Mouse (Mus musculus) embryo, embryonic 10.5 days (tissue): Measurements from ENCODE around the gene Dner.

ENCODE experiments used
- DNase-seq: peaks from one replicate; pipeline ENCODE4 v3.0.0-alpha.2; 2015; ENCODE audit warnings: low spot score

Dner gene

DNA sequence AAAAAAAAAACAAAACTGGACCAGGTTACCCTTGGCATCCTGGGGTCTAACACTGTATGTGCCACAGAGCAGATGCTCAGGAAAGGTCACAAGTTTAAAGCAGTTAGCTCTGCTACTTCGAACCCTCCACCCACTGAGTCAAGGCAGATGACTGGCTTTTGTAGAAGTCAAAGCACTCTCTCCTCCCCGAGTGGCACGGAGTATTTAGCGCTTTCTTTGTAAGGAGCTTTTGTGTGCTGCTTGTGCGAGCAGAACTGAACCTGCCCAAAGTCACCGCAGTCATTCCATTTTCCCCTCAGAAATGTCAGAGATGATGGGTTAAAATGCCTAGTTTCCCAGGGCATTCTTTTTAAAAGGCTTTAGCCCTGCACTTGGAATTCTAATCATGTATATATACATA, 59.1 kb downstream of the Dner start:
- no peak for DNase-seq

DNA sequence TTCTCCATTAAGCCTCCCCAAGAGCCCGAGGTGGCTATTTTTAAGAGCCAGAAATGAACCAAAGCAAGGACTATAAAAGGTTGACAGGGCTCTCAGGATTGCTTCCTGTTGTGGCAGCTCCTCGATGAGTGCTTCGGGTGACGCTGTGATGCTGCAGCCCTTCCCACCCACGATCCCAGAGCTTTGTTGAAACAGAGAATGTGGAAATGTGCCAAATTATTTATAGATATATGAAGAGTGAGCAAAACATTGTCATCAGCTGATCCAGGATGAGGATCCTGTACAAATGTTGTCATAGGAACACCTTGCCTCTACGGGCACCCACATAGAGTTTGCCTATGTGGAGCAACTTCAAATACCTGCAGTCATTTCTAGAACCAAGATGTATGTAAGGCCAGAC, 67.8 kb downstream of the Dner start:
- no peak for DNase-seq

DNA sequence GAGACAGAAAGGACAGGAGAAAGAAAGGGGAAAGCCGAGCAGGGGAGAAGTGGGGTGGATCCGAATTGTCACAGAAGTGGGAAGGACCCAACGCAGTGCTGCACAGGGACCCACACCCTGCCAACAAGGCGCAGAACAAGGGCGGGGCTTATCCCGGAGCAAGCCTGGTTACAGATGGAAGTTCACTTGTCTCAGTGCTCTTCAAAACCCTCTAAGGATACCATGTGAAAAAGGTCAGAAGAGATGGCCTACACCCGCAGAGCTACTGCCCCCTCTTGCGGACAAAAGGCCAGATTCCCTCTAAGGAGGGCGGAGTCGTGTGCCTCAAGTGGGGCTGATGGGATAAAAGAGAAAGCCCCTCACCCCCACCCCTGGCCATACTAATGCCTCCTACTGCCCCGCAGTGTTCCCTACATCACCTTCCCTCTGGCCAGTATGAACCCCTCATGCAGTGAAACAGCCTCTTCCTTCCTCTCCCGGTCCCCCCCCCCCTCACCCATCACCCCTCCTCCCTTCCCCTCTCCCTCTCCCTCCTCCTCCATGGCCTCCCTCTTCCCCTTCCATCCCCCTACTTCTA, 73.0 kb downstream of the Dner start:
- peak; percentile 50 for DNase-seq

DNA sequence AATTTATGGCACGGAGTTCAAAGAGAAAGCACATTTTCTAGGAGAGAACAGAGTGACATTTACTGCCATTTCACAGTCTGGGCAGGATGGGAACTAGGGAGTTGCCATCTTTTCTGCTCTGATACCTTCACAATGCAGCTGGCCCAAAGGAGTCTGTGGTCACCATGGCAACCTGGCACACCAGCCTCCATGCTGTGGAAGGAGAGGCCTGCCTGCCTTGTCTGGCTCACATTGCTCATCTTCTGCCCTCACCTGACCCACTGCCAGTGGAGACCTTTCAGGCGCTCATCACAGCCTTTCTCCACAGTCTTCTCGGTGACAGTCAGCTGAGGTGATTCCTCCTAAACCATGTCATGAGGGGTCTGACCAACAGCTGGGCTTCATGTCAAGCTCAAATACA, 74.7 kb downstream of the Dner start:
- DNase-seq = peak; percentile 60

DNA sequence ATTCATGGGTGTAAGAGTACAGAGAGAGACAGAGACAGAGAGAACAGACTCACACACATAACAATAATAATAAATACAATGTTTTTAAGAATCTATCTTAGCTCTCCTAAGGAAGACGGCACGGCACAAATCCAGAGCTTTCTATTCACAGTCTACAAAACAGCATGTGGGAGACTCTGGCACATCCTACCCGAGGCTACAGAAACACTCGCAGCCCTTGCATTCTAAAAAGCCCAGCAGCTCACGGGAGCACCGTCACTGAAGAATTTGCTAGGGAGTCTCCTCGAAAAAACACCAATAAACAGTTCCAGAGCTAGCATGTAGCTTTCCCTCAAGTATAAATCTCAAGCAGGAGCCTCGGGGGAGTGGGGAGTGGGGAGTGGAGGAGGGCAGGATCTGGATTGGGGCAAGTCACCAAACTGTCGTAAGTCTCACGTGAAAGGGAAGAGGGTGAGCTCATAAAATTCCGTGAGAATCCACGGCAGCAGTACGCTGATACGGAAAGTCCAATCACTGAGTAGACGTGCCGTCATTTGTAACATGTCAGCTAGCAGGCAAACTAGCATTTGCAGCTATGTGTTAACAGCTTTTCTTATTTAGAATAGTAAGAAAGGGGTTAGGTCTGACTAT, 76.8 kb downstream of the Dner start:
- no peak for DNase-seq

DNA sequence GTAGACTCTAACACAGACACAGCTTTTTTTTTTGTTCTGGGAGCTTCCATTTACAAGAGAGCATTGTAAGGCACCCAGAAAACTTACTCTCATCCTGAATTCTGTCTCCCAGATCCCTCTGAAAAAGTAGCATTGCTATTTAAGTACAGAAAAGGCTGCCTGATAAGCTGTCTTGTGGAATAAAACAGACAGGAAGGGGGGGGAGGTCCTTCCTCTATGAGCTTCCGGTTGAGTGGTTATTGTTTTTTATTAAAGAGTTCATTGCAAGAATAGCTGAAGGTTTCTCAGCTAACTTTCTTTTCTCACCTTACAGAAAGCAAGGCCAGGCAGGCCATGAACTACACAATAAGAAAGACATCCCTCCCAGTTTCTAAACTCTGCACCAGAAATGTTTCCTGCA, 77.9 kb downstream of the Dner start:
- no peak for DNase-seq

DNA sequence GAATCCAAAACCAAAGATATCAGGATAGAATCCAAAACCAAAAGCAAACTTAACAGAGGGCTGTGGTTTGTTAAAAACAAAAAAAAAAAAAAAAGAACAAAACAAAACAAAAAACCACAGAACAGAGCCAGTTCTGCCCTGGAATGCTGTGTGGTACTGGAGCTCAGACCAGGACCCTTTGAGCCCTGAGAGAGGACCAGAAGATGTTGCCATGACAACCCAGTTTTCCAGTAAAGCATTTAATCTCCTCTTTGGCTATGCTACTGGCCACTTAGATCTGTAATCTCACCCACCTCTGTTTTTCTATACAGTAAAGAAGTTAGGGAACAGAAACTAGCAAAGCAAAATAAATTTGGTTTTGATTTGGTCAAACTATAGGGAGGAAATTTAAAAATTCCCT, 79.9 kb downstream of the Dner start:
- DNase-seq = no peak

DNA sequence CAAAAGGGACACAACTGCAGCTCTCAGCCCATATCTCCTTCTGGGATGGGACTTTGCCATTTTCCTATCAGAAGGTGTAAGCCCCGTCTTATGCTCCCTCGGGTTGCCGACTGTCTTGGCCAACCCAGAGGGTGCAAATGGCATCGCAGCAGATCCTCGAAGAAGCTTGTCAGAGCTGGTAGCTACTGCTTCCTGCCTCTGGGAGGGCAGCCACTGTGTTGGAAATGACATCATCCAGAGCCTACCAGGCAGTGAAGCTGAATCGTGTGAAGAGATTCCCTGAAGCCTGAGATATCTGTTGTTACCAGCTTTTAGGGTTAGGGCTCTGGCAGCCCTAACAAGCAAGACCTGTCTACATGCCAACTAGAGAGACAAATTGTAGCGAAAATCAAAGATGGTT, 81.4 kb downstream of the Dner start:
- no peak for DNase-seq

DNA sequence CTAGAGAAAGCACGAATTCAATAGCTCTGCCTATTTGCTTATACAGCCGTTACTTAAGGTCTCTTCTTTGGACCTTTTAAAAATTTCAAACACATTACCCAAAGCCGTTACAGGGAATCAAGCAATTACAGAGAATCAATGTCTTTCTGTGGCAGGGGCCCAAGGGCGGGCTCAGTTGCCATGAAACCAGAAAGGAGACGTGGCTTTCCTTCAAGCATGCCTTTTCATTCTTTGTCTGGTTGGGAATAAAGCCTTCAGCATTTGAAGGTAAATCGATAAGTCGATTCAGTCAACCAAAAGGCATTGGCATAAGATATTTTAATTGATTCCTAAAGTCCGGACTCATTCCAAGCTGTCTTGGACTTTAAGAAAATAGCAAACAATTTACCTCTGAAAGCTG, 82.9 kb downstream of the Dner start:
- peak; percentile 60 for DNase-seq

DNA sequence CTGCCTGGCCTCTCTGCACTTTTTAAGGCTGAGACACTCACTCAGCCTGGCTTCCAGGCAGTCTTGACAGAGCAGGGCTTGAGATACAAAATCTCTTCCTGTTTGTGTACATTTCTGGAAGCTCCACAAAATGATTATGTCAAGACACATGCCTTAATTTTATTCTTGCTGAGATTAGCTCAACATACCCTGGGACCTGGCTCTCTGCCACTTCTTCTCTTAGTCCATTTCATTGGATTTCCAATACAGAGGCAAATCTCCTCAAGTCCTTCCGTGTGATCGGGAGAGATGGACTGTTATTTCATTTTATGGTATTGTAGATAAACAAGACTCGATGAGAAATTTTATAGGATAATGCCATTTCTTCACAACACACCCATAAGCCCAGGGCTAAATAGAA, 84.7 kb downstream of the Dner start:
- DNase-seq = no peak

DNA sequence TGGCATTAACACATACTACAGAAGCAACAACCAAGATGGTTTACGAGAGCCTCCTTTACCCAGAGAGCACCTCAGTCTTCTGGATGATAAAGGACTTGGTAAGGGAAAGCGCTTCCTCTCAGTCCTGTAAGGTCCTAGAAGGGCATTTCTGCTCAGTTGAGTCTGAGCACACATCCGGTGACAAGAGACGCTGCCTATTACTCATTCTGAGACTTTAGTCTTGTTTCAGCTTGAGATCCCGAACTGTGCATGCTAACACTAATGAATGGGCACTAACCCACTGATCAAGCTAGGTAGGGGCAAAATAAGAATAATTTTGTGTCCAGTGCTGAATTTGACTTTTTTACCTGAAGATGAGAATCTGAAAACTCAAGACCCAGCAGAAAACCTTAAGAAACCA, 97.0 kb downstream of the Dner start:
- no peak for DNase-seq

DNA sequence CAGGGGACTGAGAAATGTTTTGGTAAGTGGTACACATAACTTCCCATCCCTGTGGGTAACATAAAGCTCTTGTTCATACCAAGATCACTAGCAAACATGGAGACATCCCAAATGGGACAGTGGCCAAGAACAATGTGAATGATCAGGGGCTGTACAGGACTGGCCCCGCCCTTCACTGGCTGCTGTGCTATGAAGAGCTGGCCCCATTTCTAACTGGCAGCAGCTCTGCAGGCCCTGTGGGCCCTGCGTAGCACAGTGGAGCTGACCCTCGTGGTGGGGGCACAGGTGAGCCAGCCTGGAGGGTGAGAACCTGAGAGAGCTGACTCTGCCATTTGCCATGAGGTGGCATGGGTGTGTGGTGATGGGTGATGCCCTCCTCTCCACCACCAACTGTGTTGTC, 100.0 kb downstream of the Dner start:
- DNase-seq = no peak

DNA sequence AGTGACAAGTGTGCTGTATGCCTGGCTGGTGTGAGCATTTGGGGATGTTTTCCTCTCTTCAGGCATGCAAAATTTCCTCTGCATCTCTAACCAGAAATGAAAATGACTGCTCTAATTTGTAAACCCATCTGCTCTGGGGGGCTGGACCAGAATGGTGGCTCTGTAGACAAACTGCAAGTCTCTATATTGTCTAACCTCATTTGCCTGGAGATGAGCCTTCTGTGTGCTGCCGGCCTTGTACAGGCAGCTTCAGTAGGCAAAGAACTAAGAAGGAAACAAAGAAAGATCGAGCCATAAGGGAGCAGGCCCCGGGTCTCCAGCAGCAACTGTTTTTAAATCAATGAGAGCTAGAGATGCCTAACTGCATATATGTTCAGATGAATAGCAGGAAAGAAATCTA, 103.6 kb downstream of the Dner start:
- DNase-seq = no peak

DNA sequence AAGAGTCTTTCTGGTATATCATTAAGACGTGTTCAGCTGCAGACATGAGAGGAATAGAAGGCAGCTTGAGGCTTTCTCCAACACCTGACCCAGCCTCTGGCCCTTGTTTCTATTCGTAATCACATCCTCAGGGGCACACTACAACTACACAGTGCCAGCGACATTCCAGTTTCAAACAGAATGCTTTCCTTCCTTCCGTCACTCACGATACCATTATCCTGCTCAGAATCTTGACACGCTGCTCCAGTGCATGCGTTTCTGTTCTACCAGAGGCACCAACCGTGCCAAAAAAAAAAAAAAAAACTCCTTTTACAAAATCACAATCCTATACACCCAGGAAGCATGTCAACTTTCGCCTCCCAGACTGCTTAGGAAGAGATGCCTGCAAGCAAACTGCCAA, 105.5 kb downstream of the Dner start:
- DNase-seq = no peak

DNA sequence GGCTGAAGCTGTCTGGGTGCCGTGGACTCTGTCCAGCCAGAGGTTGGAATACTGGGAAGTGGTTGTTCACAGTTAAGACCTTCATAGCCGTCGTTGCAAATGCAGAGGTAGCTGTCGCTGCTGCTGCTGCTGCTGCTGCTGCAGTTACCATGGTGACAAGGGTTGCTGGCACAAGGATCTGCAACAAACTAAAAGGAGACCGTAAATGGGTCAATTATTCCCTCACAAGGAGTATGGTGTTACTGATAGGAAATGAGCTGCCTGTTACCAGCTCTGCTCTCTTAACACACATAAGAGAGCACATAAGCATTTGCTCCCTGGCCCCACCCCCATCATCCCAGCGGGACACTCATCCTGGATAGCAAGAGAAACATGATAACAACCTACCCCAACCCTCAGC, 110.6 kb downstream of the Dner start:
- peak; percentile 40 for DNase-seq

DNA sequence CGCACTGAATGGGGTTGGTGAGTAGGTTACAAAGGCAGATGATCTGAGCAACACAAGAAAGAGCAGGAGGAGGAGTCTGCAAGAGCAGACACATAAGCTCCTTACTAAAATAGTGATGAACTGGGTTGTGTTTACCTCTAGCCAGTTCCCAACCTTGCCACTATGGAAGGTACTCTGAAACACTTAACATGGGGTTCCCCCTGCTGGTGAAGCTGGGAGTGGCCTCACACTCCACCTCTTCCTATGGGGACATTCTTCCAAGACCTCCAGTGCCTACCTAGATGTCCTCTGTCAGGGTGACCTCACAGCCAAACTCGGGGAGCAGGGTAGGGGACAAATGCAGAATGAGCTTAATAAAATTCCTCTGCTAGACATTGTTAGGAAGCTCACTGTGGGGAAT, 114.2 kb downstream of the Dner start:
- peak; percentile 71 for DNase-seq

DNA sequence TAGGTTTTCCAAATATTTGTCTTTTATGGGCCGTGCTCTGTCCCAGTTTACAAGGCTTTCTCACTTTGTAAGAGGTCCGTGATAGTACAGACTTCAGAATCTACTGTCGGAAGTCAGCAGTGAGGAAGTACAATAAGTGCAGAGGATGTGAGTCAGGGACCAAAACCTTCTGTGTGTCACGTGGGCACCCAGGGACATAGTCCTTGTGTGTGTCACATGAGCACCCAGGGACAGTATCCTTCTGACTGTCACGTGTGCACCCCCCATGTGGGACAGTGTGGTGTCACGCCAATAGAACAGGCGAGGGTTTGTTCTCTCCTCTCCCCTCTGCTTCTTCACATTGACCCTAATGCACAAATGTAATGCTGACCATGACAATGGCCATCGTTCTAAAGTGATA, 134.2 kb downstream of the Dner start:
- no peak for DNase-seq

DNA sequence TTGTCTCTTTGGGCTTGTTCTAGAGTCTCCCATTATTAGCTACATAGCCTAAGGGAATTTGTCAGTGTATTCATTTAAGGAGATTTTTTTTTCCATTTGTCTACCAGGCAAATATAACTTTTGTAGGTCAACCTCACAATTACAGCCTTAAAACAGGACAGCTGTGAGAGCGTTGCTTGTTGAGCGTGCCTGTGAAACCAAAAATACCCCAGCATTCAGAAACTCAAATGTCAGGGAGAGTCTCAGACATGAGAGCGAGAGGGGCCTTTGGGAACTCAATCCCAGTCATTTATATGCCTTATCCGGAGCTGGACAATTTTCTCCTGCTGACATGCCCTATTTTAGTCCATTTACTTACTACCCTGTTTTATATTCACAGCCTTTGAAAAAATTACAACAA, 134.6 kb downstream of the Dner start:
- DNase-seq = no peak

DNA sequence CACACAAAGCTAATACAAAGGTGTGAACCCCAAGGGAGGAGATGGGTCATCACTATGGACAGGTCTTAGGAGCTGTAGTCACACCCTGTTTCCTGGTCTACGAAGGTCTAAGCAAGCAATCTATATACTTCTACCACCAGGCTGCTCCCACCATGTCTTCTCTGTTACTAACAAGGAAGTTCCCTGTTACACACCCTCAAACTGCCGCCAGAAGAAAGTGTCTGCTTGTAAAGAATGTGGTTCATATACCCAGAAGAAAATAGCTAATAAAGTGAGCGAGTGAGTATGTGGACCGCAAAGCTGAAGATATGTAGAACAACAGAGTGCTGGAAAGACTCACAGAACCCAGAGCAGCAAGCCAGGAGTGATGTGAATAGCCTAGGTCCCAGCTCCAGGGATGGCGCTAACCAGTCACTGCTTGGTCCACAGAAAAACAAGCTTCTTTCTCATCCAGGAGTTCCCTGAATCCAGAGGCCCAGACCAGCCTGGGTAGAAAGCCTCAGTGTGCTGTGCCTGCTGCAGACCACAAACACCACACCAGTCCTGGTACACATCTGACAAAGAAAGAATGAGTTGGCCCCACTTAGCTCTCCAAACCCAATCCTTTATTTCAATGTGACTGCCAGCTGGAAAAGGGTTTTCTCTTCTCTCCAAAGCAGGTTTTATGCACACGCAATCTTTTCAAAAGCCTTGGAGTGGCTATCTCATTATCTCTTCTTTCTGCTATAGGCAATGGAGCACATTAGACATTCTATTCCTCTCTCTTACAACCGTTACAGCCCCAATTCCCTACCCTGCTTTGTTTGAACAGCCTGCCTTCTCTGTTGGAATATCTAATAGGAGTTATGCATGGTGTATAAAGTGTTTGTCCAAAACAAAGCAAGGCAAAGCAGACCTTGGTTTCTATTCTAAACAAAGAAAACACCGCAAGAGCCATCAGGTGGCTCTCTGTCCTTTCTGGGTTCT, 139.2 kb downstream of the Dner start:
- DNase-seq = no peak

DNA sequence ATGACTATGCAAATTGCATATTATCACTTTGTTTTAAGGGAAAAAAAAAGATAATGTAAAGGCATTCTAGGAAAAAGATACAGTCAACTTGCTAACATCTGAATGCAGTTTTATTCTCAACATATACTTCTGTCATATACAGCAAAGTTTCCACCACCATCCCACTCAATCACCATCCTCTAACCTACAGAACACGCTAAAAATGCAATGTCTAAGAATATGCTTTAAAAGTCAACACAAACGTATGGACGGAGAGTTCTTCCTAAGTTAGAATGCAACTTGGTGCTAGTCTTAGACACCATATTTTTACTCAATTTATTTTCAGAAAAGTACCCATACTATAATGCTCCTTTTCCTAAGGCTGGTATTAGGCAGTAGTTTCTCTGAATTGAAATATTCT, 144.0 kb downstream of the Dner start:
- DNase-seq = no peak

DNA sequence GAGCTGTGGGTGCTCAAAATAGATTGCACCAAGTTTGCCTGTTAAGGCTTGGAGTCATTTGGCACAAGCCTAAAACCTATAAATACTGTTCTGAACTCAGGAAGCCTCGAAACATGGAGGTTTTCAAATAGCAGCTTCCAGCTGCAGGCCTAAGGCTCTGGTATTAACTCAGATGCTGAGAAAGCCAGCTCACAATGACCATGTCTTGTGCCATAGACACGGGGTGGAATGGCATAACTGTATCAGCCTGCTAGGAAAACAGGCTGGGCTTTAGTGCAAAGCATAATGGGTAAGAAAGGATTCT, 146.0 kb downstream of the Dner start:
- no peak for DNase-seq

DNA sequence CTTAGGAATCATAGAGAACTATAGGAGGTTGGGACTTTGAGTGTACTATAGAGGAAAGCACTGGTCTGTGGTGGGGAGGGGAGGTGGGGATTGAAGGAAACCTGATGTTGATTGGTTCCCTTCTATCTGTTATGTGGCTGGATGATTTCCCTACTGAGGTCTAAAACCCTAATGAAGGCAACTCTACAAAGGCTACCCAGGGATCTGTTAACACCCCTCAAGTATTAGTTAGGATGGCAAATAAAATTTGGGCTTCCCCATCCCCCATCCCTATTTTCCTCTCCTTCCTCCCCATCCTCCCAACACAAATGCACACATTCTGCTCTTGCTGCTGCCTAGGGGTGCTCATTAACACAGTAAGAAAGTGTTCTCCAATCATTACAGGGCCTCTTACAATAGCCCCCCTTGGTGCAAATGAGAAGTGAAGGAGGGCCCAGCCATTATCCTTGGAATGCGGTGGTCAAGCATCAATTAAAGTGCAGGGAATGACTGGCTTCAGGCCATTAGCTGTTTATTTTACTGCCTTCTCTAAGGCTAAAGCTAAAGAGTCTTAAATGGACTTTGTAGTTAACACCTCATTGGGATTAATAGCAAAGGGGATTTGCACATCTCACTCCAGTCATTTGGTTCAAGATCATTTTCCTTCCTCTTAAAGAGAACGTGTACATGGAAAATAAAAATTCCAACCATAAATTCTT, 146.5 kb downstream of the Dner start:
- peak; percentile 53 for DNase-seq

DNA sequence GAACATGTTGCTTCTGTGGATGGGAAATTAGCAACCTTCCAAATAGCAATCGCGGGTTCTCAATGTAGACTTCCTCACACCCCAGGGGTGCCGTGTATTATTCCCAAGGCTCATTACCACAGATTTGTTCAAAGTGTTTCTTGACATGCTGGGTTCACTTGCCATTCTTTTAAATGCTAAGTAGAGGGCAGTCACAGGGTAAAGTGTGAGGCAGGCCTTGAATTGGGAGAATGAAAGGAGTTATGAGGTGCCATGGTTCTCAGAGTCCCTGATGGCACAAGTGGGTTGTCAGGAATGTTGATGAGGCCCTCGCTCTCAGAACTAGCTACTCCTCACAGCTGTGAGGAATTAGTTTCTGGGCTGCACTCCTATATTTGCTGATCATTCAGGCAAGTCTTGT, 160.0 kb downstream of the Dner start:
- DNase-seq = no peak
